Mouse (Mus musculus) hindbrain, embryonic 10.5 days (tissue): ENCODE measurements around the gene Shpk. TPM values are rescaled to one million over a fixed set of nuclear protein-coding genes. Genes with fewer than 3 reads are reported as not detected.

ENCODE experiments used
- DNase-seq: peaks from one replicate; pipeline ENCODE4 v3.0.0-alpha.2; 2017; ENCODE audit warnings: low spot score
- H3K27ac ChIP-seq: fragments of 300-500 bp; sonication (generic); 2 replicates; pipeline ENCODE4 v1.5.1; 2016; ENCODE audit warnings: mild to moderate bottlenecking, moderate library complexity
- H3K27me3 ChIP-seq: fragments of 300-500 bp; sonication (generic); 2 replicates; pipeline ENCODE4 v1.6.1; 2016; ENCODE audit warnings: mild to moderate bottlenecking; ENCODE audit not compliant: poor library complexity, insufficient read depth, severe bottlenecking
- H3K36me3 ChIP-seq: fragments of 300-500 bp; sonication (generic); 2 replicates; pipeline ENCODE4 v1.6.1; 2016; ENCODE audit warnings: mild to moderate bottlenecking, moderate library complexity
- H3K4me1 ChIP-seq: fragments of 300-500 bp; sonication (generic); replicated peaks from 2 replicates; pipeline ENCODE4 v1.6.1; 2016; ENCODE audit warnings: mild to moderate bottlenecking
- H3K4me3 ChIP-seq: fragments of 300-500 bp; sonication (generic); 2 replicates; pipeline ENCODE4 v1.5.1; 2016; ENCODE audit warnings: mild to moderate bottlenecking, moderate library complexity
- H3K9me3 ChIP-seq: fragments of 300-500 bp; sonication (generic); 2 replicates; pipeline ENCODE4 v1.6.1; 2016; ENCODE audit warnings: mild to moderate bottlenecking, moderate library complexity
- WGBS: fragments of 180-500 bp; shearing (Covaris S2); methylation state at CpG from one replicate; pipeline ENCODE4 v1.1.7; 2016; 5-methylcytosine and 5-hydroxymethylcytosine counted together
- polyA plus RNA-seq: library from polyadenylated mRNA; unstranded; fragments of >200 nt; fragmentation: Nextera tagmentation; extraction: Ambion mirVana; gene quantifications from 2 replicates; pipeline ENCODE4 v1.2.1, GENCODE M21; 2016

The Shpk gene
- polyA plus RNA-seq, 1 experiment from 2014 or later, result 1.1 TPM

- no peaks in the 10 kb centered on the region for H3K27me3 ChIP-seq
- H3K36me3 ChIP-seq, result no peaks in the 10 kb centered on the region
- 55% methylated on average over 5 of the region's 5 CpGs for WGBS
- DNase-seq, result no peak
- 0 out of 2 replicates have a peak, but pooled peaks cover 3% of the 10 kb centered on the region for H3K4me1 ChIP-seq
- no peak overlapping the region for H3K27ac ChIP-seq
- no peaks in the 10 kb centered on the region for H3K9me3 ChIP-seq
- no peak overlapping the region for H3K4me3 ChIP-seq
Measured at GRCm38 (mm10) chr11:73235990-73236701, 36.9 kb downstream of the Shpk start.

- Histone ChIP-seq H3K27ac (no peak overlapping the region), H3K9me3 (no peaks in the 10 kb centered on the region)
- WGBS, result 82% methylated on average over 3 of the region's 3 CpGs
Measured at GRCm38 (mm10) chr11:73236731-73237130, 37.5 kb downstream of the Shpk start.

GRCm38 (mm10) chr11:73242199-73242598 lies 42.9 kb downstream of the Shpk start:
- H3K4me1 ChIP-seq, result no peaks in the 10 kb centered on the region
- no peaks in the 10 kb centered on the region for H3K9me3 ChIP-seq
- 92% methylated on average over 6 of the region's 6 CpGs for WGBS
- H3K27me3 ChIP-seq, result no peaks in the 10 kb centered on the region
- no peak overlapping the region for H3K27ac ChIP-seq
- H3K36me3 ChIP-seq, result no peaks in the 10 kb centered on the region
- no peak for DNase-seq
- H3K4me3 ChIP-seq, result no peak overlapping the region

More at GRCm38 (mm10) chr11:73236731-73237130, 37.5 kb downstream of the Shpk start:
- DNase-seq, result no peak
- Histone ChIP-seq H3K36me3 (no peaks in the 10 kb centered on the region), H3K27me3 (no peaks in the 10 kb centered on the region), H3K4me3 (no peak overlapping the region), H3K4me1 (0 out of 2 replicates have a peak, but pooled peaks cover 3% of the 10 kb centered on the region)

DNA sequence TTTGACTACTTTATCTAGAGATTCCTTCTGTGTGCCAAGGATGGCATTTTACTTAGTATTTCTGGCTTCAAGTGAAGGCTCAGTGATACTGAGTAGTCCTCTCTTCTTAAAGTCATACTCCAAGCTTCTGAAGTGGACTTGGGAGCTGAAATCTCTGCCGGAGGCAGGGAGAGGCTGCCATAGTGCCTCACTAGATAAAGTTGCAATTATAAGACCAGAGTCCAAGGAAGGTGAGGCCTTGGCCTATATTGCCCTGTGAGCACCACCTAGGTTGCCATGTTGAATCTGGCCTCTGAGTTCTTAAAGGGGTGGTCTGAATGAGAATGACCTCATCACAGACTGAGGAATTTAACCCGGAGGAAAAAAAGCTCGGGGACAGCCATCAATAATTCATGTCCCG lies 43.5 kb downstream of the Shpk start:
- H3K27ac ChIP-seq, result no peak overlapping the region
- H3K27me3 ChIP-seq, result no peaks in the 10 kb centered on the region
- no peaks in the 10 kb centered on the region for H3K4me1 ChIP-seq
- no peak overlapping the region for H3K4me3 ChIP-seq
- H3K9me3 ChIP-seq, result no peaks in the 10 kb centered on the region
- DNase-seq, result no peak
- 95% methylated on average over 4 of the region's 4 CpGs for WGBS
- no peaks in the 10 kb centered on the region for H3K36me3 ChIP-seq

- no peaks in the 10 kb centered on the region for H3K27me3 ChIP-seq
- no peaks in the 10 kb centered on the region for H3K36me3 ChIP-seq
- H3K4me3 ChIP-seq, result no peak overlapping the region
- DNase-seq, result no peak
- no peak overlapping the region for H3K27ac ChIP-seq
- no peaks in the 10 kb centered on the region for H3K4me1 ChIP-seq
- 86% methylated on average over 4 of the region's 4 CpGs for WGBS
- no peaks in the 10 kb centered on the region for H3K9me3 ChIP-seq
Measured at GRCm38 (mm10) chr11:73257362-73257945, 58.2 kb downstream of the Shpk start.

DNA sequence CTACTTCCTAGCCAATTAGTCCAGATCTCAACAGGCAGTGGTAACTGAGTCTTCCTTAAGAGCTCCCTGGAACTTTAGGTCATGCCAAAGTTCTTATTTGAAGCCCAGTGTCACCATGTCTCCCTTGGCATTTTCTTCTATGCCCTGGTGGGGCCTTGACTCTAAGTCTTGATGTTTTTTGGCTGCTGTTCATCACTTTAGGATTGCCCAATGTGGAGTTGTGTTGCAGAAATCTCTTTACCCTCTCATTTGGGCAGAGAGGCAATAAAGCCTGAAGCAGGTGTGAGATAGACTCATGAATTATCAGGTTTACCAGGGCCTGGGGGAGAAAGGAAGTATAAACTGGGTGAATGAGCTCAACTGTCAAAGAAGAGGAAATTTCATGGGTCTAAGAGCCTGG lies 59.4 kb downstream of the Shpk start:
- no peak overlapping the region for H3K4me3 ChIP-seq
- no peaks in the 10 kb centered on the region for H3K27me3 ChIP-seq
- no peak for DNase-seq
- H3K4me1 ChIP-seq, result no peaks in the 10 kb centered on the region
- no peak overlapping the region for H3K27ac ChIP-seq
- no peaks in the 10 kb centered on the region for H3K36me3 ChIP-seq
- no peaks in the 10 kb centered on the region for H3K9me3 ChIP-seq

DNA sequence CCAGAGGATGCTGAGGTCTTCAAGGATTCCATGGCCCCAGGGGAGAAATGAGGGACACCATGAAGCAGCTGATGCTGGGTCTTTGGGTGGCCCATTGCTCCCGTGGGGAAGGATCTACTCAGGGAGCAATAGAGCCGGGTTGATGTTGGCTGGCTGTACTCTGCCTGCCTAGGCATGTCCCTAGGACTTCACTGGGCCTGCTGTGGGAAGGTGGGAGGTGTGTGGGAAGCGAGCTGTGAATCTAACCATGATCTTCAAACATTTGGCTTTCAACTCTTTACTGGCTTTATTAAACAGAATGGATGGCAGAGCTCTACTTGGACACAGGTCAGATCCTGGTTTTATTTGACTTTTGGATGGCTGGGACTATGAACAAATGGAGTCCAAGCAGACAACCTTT lies 61.2 kb downstream of the Shpk start:
- 69% methylated on average over 3 of the region's 3 CpGs for WGBS
- no peak for DNase-seq
- Histone ChIP-seq H3K4me1 (no peaks in the 10 kb centered on the region), H3K4me3 (no peak overlapping the region), H3K36me3 (no peaks in the 10 kb centered on the region), H3K27ac (no peak overlapping the region), H3K9me3 (no peaks in the 10 kb centered on the region), H3K27me3 (no peaks in the 10 kb centered on the region)

GRCm38 (mm10) chr11:73261385-73261784 lies 62.1 kb downstream of the Shpk start:
- DNase-seq, result no peak
- H3K27ac ChIP-seq, result no peak overlapping the region
- H3K27me3 ChIP-seq, result no peaks in the 10 kb centered on the region
- no peaks in the 10 kb centered on the region for H3K36me3 ChIP-seq
- H3K4me3 ChIP-seq, result no peak overlapping the region
- 87% methylated on average over 1 of the region's 1 CpGs for WGBS
- H3K9me3 ChIP-seq, result no peaks in the 10 kb centered on the region
- H3K4me1 ChIP-seq, result no peaks in the 10 kb centered on the region

- Histone ChIP-seq H3K4me1 (no peaks in the 10 kb centered on the region), H3K36me3 (no peaks in the 10 kb centered on the region), H3K4me3 (no peak within 1 kb of the TSS), H3K9me3 (no peaks in the 10 kb centered on the region), H3K27ac (no peak within 1 kb of the TSS), H3K27me3 (no peaks in the 10 kb centered on the region)
- WGBS, result 95% methylated on average over 7 of the region's 7 CpGs
- no peak for DNase-seq
Measured at GRCm38 (mm10) chr11:73267267-73267666, 68.0 kb downstream of the Shpk start, which contains the start of gene Trpv3. Gene Trpv3 (plus strand): TSS chr11:73267388.

Other genes with a start within 250 kb of the Shpk start
- 1.4 and 1.6 TPM in 2 replicates for gene Atp2a3, start 238.3 kb upstream of the Shpk start, polyA plus RNA-seq
- 0.83 and 1.8 TPM in 2 replicates for gene P2rx1, start 200.4 kb upstream of the Shpk start, polyA plus RNA-seq
- 5.8 and 6.6 TPM in 2 replicates for gene Camkk1, start 180.5 kb upstream of the Shpk start, polyA plus RNA-seq
- gene Ncbp3, start 151.7 kb upstream of the Shpk start, polyA plus RNA-seq, result 10.5 and 12.4 TPM in 2 replicates
- 0.35 and 0.47 TPM in 2 replicates for gene Itgae, start 108.9 kb upstream of the Shpk start, polyA plus RNA-seq
- gene Haspin, start 61.2 kb upstream of the Shpk start, polyA plus RNA-seq, result 19.8 and 24.2 TPM in 2 replicates
- gene P2rx5, start 39.0 kb upstream of the Shpk start, polyA plus RNA-seq, result 0.10 and 0.32 TPM in 2 replicates
- 132 and 134 TPM in 2 replicates for gene Emc6, start 22.4 kb upstream of the Shpk start, polyA plus RNA-seq
- 207 and 237 TPM in 2 replicates for gene Tax1bp3, start 22.4 kb upstream of the Shpk start, polyA plus RNA-seq
- 15.4 and 19.9 TPM in 2 replicates for gene Ctns, start 418 bp upstream of the Shpk start, polyA plus RNA-seq
- not detected in 2 replicates for gene Trpv1, start 34.8 kb downstream of the Shpk start, polyA plus RNA-seq
- 0.09 TPM in 1 of 2 replicates, not detected in the other for gene Trpv3, start 67.9 kb downstream of the Shpk start, polyA plus RNA-seq
- 0.25 TPM in 1 of 2 replicates, not detected in the other for gene Aspa, start 130.1 kb downstream of the Shpk start, polyA plus RNA-seq
- not detected in 2 replicates for gene Gm49340, start 130.3 kb downstream of the Shpk start, polyA plus RNA-seq
- not detected in 2 replicates for gene Spata22, start 130.3 kb downstream of the Shpk start, polyA plus RNA-seq
- not detected in 2 replicates for gene Olfr20, start 151.3 kb downstream of the Shpk start, polyA plus RNA-seq
- not detected in 2 replicates for gene Olfr376, start 171.8 kb downstream of the Shpk start, polyA plus RNA-seq
- gene Olfr1, start 200.2 kb downstream of the Shpk start, polyA plus RNA-seq, result not detected in 2 replicates
- gene Olfr378, start 229.0 kb downstream of the Shpk start, polyA plus RNA-seq, result not detected in 2 replicates